ENCODE assay signal across 9 mouse cellular contexts in genomic region chr11:103346657-103347056, GRCm38 (mm10). TPM values are rescaled to one million over a fixed set of nuclear protein-coding genes. Genes with fewer than 3 reads are reported as not detected.
A peak's percentile ranks its signal among the peaks of the same experiment; 100 is the strongest.
DNase-seq lines count a peak whose midpoint lies in the region; ATAC-seq and TF ChIP-seq lines count a peak whose summit lies in the region.
"Had no signal": no experiment of that assay in that cellular context is flagged by ENCODE, and none has a peak within 500 bp of the region (broad histone marks: within the 10 kb centered on the region; RNA-seq: fewer than 3 reads in every experiment).

No protein-coding gene starts in this region.

- no peak overlapping the region for H3K4me3 ChIP-seq in midbrain, postnatal 0 days (ENCODE audit: low read depth, low read length)
- no peak overlapping the region for H3K4me3 ChIP-seq in midbrain, embryonic 11.5 days (ENCODE audit: low read depth, low read length)
- H3K4me3 ChIP-seq in midbrain, embryonic 10.5 days: no peak overlapping the region
- H3K4me3 ChIP-seq: midbrain, embryonic 12.5 days had no signal

- 79% methylated on average over 5 of the region's 5 CpGs for WGBS in midbrain, postnatal 0 days
- WGBS in midbrain, embryonic 11.5 days: 75% methylated on average over 5 of the region's 5 CpGs
- WGBS in midbrain, embryonic 10.5 days: 85% methylated on average over 5 of the region's 5 CpGs

- H3K9me3 ChIP-seq in midbrain, postnatal 0 days (ENCODE audit: low read length): no peaks in the 10 kb centered on the region
- H3K9me3 ChIP-seq in midbrain, embryonic 11.5 days (ENCODE audit: control insufficient read depth, low read length): no peaks in the 10 kb centered on the region
- H3K9me3 ChIP-seq in midbrain, embryonic 10.5 days (replicated peaks): no peaks in the 10 kb centered on the region

- no peak for TF ChIP-seq CTCF in midbrain, postnatal 0 days (IDR thresholded peaks at IDR 0.05)

- H3K27ac ChIP-seq in midbrain, postnatal 0 days (ENCODE audit: low read depth, low read length): no peak overlapping the region
- no peak overlapping the region for H3K27ac ChIP-seq in midbrain, embryonic 11.5 days (ENCODE audit: low read depth, low read length)
- H3K27ac ChIP-seq in midbrain, embryonic 10.5 days (replicated peaks): no peak overlapping the region
- H3K27ac ChIP-seq: midbrain, embryonic 12.5 days had no signal

- no peak overlapping the region for H3K4me2 ChIP-seq in midbrain, postnatal 0 days (ENCODE audit: low read depth, low read length, poor library complexity, severe bottlenecking)
- H3K4me2 ChIP-seq in midbrain, embryonic 11.5 days: no peak overlapping the region
- H3K4me2 ChIP-seq: midbrain, embryonic 12.5 days had no signal

- peak; percentile 23 for ATAC-seq in megakaryocyte progenitor cell, adult 5-6 weeks (replicated peaks; ENCODE audit: poor library complexity)
- ATAC-seq in midbrain, postnatal 0 days (ENCODE audit: low FRiP score): no peak
- ATAC-seq in midbrain, embryonic 11.5 days (ENCODE audit: low FRiP score): no peak

- H3K36me3 ChIP-seq in midbrain, postnatal 0 days (ENCODE audit: insufficient read depth, low read length): no peaks in the 10 kb centered on the region
- no peaks in the 10 kb centered on the region for H3K36me3 ChIP-seq in midbrain, embryonic 11.5 days (ENCODE audit: control insufficient read depth, insufficient read depth, low read length)
- no peaks in the 10 kb centered on the region for H3K36me3 ChIP-seq in midbrain, embryonic 10.5 days
- H3K36me3 ChIP-seq: midbrain, embryonic 12.5 days had no signal

- no peaks in the 10 kb centered on the region for H3K27me3 ChIP-seq in midbrain, postnatal 0 days (ENCODE audit: insufficient read depth, low read length)
- no peaks in the 10 kb centered on the region for H3K27me3 ChIP-seq in midbrain, embryonic 11.5 days (ENCODE audit: control insufficient read depth, insufficient read depth, low read length)
- H3K27me3 ChIP-seq in midbrain, embryonic 10.5 days (ENCODE audit: low read depth, poor library complexity, severe bottlenecking): 0 out of 2 replicates have a peak, but pooled peaks cover 6% of the 10 kb centered on the region

- H3K4me1 ChIP-seq in midbrain, postnatal 0 days (ENCODE audit: insufficient read depth, low read length): no peaks in the 10 kb centered on the region
- H3K4me1 ChIP-seq in midbrain, embryonic 11.5 days (ENCODE audit: control insufficient read depth, insufficient read depth, low read length): no peaks in the 10 kb centered on the region
- peaks cover 10% of the 10 kb centered on the region; the same call in 1 of the 2 replicates for H3K4me1 ChIP-seq in midbrain, embryonic 10.5 days
- H3K4me1 ChIP-seq: midbrain, embryonic 12.5 days had no signal

- H3K9ac ChIP-seq in midbrain, postnatal 0 days (replicated peaks; ENCODE audit: low read length, poor library complexity, severe bottlenecking): no peak overlapping the region
- no peak overlapping the region for H3K9ac ChIP-seq in midbrain, embryonic 11.5 days (ENCODE audit: low read length)
- H3K9ac ChIP-seq: midbrain, embryonic 12.5 days had no signal

- peak; percentile 45 to 60 for DNase-seq in adrenal gland, adult (ENCODE audit: inconsistent age in 2 of 2, low spot score in 1 of 2)
- no peak for DNase-seq in adrenal gland, postnatal 10 days
- peak; percentile 75 for DNase-seq in gastrocnemius, postnatal 25 days
- DNase-seq in kidney, adult 9 months: peak; percentile 96
- DNase-seq in midbrain, postnatal 0 days (ENCODE audit: low spot score): no peak
- DNase-seq in midbrain, embryonic 11.5 days (ENCODE audit: low spot score, missing footprints): no peak
- DNase-seq in midbrain, embryonic 10.5 days (ENCODE audit: low spot score): no peak

RNA-seq across cellular contexts. Expression of gene Arhgap27, which starts 16.8 kb away (rescaled TPM):
- 10 to 100 TPM; 23.1 to 24.5 TPM for total RNA-seq in adrenal gland, postnatal 10 days (2021)
- total RNA-seq in gastrocnemius, postnatal 25 days (2021): 1 to 10 TPM; 3.0 to 4.6 TPM
- 10.8 and 14.2 TPM in 2 replicates for total RNA-seq in megakaryocyte progenitor cell, adult 5-6 weeks (2015)
- 11.2 and 11.5 TPM in 2 replicates for total RNA-seq in megakaryocyte progenitor cell, adult 5-6 weeks (2017)
- 7.6 and 7.9 TPM in 2 replicates for total RNA-seq in midbrain, postnatal 0 days (2014; rRNA removed)
- 4.9 and 6.2 TPM in 2 replicates for polyA plus RNA-seq in midbrain, postnatal 0 days (2015; fragmentation: Nextera tagmentation; extraction: Ambion mirVana)
- 2.4 and 2.8 TPM in 2 replicates for polyA plus RNA-seq in midbrain, embryonic 11.5 days (2014; fragmentation: Nextera tagmentation; extraction: Ambion mirVana)
- polyA plus RNA-seq in midbrain, embryonic 10.5 days (2016; fragmentation: Nextera tagmentation; extraction: Ambion mirVana): 3.8 and 4.1 TPM in 2 replicates

Comparison
In these comparisons a context has a peak if more than half of its experiments do, and no peak if none do; other contexts are left out.
1. DNase-seq: peak in adrenal gland, adult (2 of 2), gastrocnemius, postnatal 25 days (single experiment) and kidney, adult 9 months (single experiment); none in adrenal gland, postnatal 10 days (single experiment), midbrain, postnatal 0 days (single experiment), midbrain, embryonic 11.5 days (single experiment) and midbrain, embryonic 10.5 days (single experiment).